Mouse (Mus musculus) embryonic stem cell, embryonic (primary cell): Measurements from ENCODE around the gene B9d2.

Experiments
- CTCF ChIA-PET, 4 experiments: fragments of 300-600 bp in 2 of 4; fragments of 350-600 bp in 2 of 4; sonication (Branson Sonifier 250); formaldehyde crosslinking; loops; one replicate each; lab custom pipeline; 2022; ENCODE audit warnings: inconsistent platforms in 2 of 4; lab: Charles Lee
- POLR2A ChIA-PET, 4 experiments: fragments of 300-600 bp in 2 of 4; fragments of 350-600 bp in 2 of 4; sonication (Branson Sonifier 250); formaldehyde crosslinking; loops; one replicate each; lab custom pipeline; 2022; ENCODE audit warnings: antibody characterized with exemption in 4 of 4, inconsistent platforms in 1 of 4; lab: Charles Lee

Gene B9d2

GRCm38 (mm10) chr7:25706578-25707170 lies 26.1 kb downstream of the B9d2 start:
- ChIA-PET CTCF (interaction anchor here in 1 of 4 experiments (1.0 kb wide), 1 partner anchor 297 kb away, joined by 3 read pairs; no protein-coding TSS in a partner anchor), POLR2A (interaction anchor here in 3 of 4 experiments (0.7 to 1.9 kb wide), 10 partner anchors 9 to 79 kb away, joined by 3 to 6 read pairs (median 4); no protein-coding TSS in a partner anchor)

GRCm38 (mm10) chr7:25707581-25708292 lies 27.2 kb downstream of the B9d2 start:
- CTCF ChIA-PET = interaction anchor here in 2 of 4 experiments (0.6 to 1.7 kb wide), 4 partner anchors 8 to 47 kb away, joined by 3 to 9 read pairs (median 4); partner anchors contain the start of genes B9d2 (in 1 of the 2) and Hnrnpul1 (in 1 of the 2)

GRCm38 (mm10) chr7:25709961-25710360 lies 29.4 kb downstream of the B9d2 start:
- ChIA-PET POLR2A (interaction anchor here in 2 of 4 experiments (1.3 to 2.3 kb wide), 4 partner anchors 17 to 44 kb away, joined by 3 to 8 read pairs (median 4); no protein-coding TSS in a partner anchor), CTCF (no interaction called here)

More at GRCm38 (mm10) chr7:25707581-25708292, 27.2 kb downstream of the B9d2 start:
- POLR2A ChIA-PET = interaction anchor here in 3 of 4 experiments (0.6 to 2.3 kb wide), 25 partner anchors 8 to 1906 kb away, joined by 3 to 12 read pairs (median 3); partner anchors contain the start of genes B9d2 (in 2 of the 3), BC024978 (in 1 of the 3), Ccdc97 (in 1 of the 3) and Hnrnpul1 (in 1 of the 3)

- ChIA-PET CTCF (no interaction called here), POLR2A (interaction anchor here in 1 of 4 experiments (1.3 to 1.5 kb wide), 2 partner anchors 16 to 27 kb away, joined by 3 to 4 read pairs; no protein-coding TSS in a partner anchor)
Observed at GRCm38 (mm10) chr7:25710519-25711130, 30.0 kb downstream of the B9d2 start.

GRCm38 (mm10) chr7:25711165-25711564 lies 30.6 kb downstream of the B9d2 start:
- POLR2A ChIA-PET = interaction anchor here in 1 of 4 experiments (1.3 to 2.7 kb wide), 3 partner anchors 14 to 27 kb away, joined by 3 to 18 read pairs (median 4); no protein-coding TSS in a partner anchor
- CTCF ChIA-PET = no interaction called here

GRCm38 (mm10) chr7:25711731-25712197 lies 31.2 kb downstream of the B9d2 start:
- CTCF ChIA-PET = interaction anchor here in 1 of 4 experiments (0.6 kb wide), 1 partner anchor 10 kb away, joined by 4 read pairs; no protein-coding TSS in a partner anchor
- POLR2A ChIA-PET = interaction anchor here in 2 of 4 experiments (0.6 to 2.7 kb wide), 5 partner anchors 8 to 20 kb away, joined by 4 to 18 read pairs (median 4); no protein-coding TSS in a partner anchor

GRCm38 (mm10) chr7:25712801-25713200 lies 32.2 kb downstream of the B9d2 start:
- ChIA-PET CTCF (no interaction called here), POLR2A (interaction anchor here in 2 of 4 experiments (0.5 to 2.7 kb wide), 6 partner anchors 9 to 43 kb away, joined by 3 to 18 read pairs (median 4); partner anchors contain the start of gene Tmem91 (in 1 of the 2))

- CTCF ChIA-PET = interaction anchor here in 1 of 4 experiments (0.5 kb wide), 1 partner anchor 290 kb away, joined by 5 read pairs; no protein-coding TSS in a partner anchor
- POLR2A ChIA-PET = interaction anchor here in 1 of 4 experiments (1.3 kb wide), 1 partner anchor 9 kb away, joined by 5 read pairs; no protein-coding TSS in a partner anchor
Observed at GRCm38 (mm10) chr7:25714581-25714980, 34.0 kb downstream of the B9d2 start.

- ChIA-PET POLR2A (interaction anchor here in 3 of 4 experiments (0.6 to 1.3 kb wide), 9 partner anchors 8 to 66 kb away, joined by 3 to 5 read pairs (median 3); partner anchors contain the start of gene B9d2 (in 2 of the 3)), CTCF (interaction anchor here in 1 of 4 experiments (1.4 kb wide), 1 partner anchor 28 kb away, joined by 4 read pairs; no protein-coding TSS in a partner anchor)
Observed at GRCm38 (mm10) chr7:25715731-25716271, 35.2 kb downstream of the B9d2 start.

- CTCF ChIA-PET = no interaction called here
- POLR2A ChIA-PET = interaction anchor here in 1 of 4 experiments (0.5 to 1.4 kb wide), 2 partner anchors 31 to 77 kb away, joined by 3 read pairs; no protein-coding TSS in a partner anchor
Observed at GRCm38 (mm10) chr7:25717478-25717877, 36.9 kb downstream of the B9d2 start.

GRCm38 (mm10) chr7:25718788-25719417 lies 38.3 kb downstream of the B9d2 start, which contains the start of gene Ccdc97:
Gene Ccdc97 (minus strand): TSS chr7:25719088.
- CTCF ChIA-PET = interaction anchor here in 1 of 4 experiments (0.8 to 0.9 kb wide), 2 partner anchors 60 to 94 kb away, joined by 3 to 4 read pairs; no protein-coding TSS in a partner anchor

GRCm38 (mm10) chr7:25719761-25720610 lies 39.4 kb downstream of the B9d2 start:
- ChIA-PET CTCF (interaction anchor here (0.6 to 1.9 kb wide), 27 partner anchors 8 to 1469 kb away, joined by 3 to 12 read pairs (median 3); partner anchors contain the start of genes Axl (in 1 of the 4), B9d2 (in 1 of the 4) and Hnrnpul1 (in 1 of the 4)), POLR2A (interaction anchor here in 3 of 4 experiments (0.6 to 2.9 kb wide), 21 partner anchors 9 to 73 kb away, joined by 3 to 12 read pairs (median 4); partner anchors contain the start of gene Hnrnpul1 (in 2 of the 3))

More at GRCm38 (mm10) chr7:25718788-25719417, 38.3 kb downstream of the B9d2 start, which contains the start of gene Ccdc97:
- POLR2A ChIA-PET = interaction anchor here in 2 of 4 experiments (0.7 to 2.9 kb wide), 8 partner anchors 11 to 541 kb away, joined by 3 to 12 read pairs (median 4); partner anchors contain the start of gene Hnrnpul1 (in 1 of the 2)

- CTCF ChIA-PET = interaction anchor here (0.6 to 1.9 kb wide), 14 partner anchors 10 to 168 kb away, joined by 3 to 12 read pairs (median 4); partner anchors contain the start of genes Axl (in 1 of the 4), B9d2 (in 1 of the 4) and Hnrnpul1 (in 1 of the 4)
Observed at GRCm38 (mm10) chr7:25720760-25721159, 40.2 kb downstream of the B9d2 start.

GRCm38 (mm10) chr7:25721776-25722175 lies 41.2 kb downstream of the B9d2 start:
- ChIA-PET POLR2A (interaction anchor here in 3 of 4 experiments (0.7 to 2.9 kb wide), 10 partner anchors 10 to 677 kb away, joined by 3 to 12 read pairs (median 6); partner anchors contain the start of gene Hnrnpul1 (in 2 of the 3)), CTCF (interaction anchor here in 3 of 4 experiments (0.5 to 1.6 kb wide), 7 partner anchors 10 to 884 kb away, joined by 3 to 5 read pairs (median 4); partner anchors contain the start of gene Hnrnpul1 (in 1 of the 3))

More at GRCm38 (mm10) chr7:25720760-25721159, 40.2 kb downstream of the B9d2 start:
- POLR2A ChIA-PET = interaction anchor here in 2 of 4 experiments (1.0 to 2.9 kb wide), 11 partner anchors 11 to 73 kb away, joined by 3 to 12 read pairs (median 4); partner anchors contain the start of gene Hnrnpul1 (in 1 of the 2)

- ChIA-PET POLR2A (interaction anchor here (0.5 to 5.0 kb wide), 14 partner anchors 9 to 297 kb away, joined by 3 to 18 read pairs (median 4); partner anchors contain the start of gene Hnrnpul1 (in 2 of the 4)), CTCF (interaction anchor here in 1 of 4 experiments (0.6 kb wide), 1 partner anchor 11 kb away, joined by 3 read pairs; no protein-coding TSS in a partner anchor)
Observed at GRCm38 (mm10) chr7:25725886-25726285, 45.3 kb downstream of the B9d2 start.
